ENCODE assay signal across 15 mouse cellular contexts in the genomic region with DNA sequence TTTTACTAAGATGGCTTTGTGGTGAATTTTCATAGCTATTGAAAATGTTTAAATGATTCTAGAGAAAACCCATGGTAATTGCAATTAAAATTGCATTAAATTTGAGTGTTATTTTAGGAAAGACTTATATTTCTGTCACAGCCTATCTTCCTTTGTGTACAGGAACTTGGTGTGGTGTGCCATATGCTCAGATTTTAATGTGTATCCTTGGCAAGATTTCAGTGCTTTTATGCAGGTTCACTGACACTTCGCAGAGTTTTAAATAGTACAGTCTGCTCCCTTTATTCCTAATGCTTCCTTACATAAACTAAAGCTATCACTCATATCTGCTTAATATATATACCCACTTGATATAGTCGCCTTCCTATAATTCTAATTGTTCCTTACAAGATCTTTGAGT.
"Had no signal": no experiment of that assay in that cellular context is flagged by ENCODE, and none has a peak within 500 bp of the region (broad histone marks: within the 10 kb centered on the region; RNA-seq: fewer than 3 reads in every experiment).

No protein-coding gene starts in this region.

- DNase-seq: liver, postnatal 0 days; lung, adult 2 months; lung, postnatal 14 days; lung, postnatal 36 days; retina, postnatal 1 day; right cerebral cortex, adult 18-20 months; right cerebral cortex, postnatal 25 days; right cerebral cortex, postnatal 4 days; spleen, adult 18-20 months; thymus, adult 2 months; thymus, postnatal 25 days; thymus, postnatal 4 days had no signal

- ATAC-seq: liver, postnatal 0 days; lung, postnatal 0 days; midbrain, embryonic 13.5 days; midbrain, embryonic 15.5 days had no signal
